Mouse (Mus musculus) limb, embryonic 14.5 days (tissue): ENCODE results near the gene Nfs1. TPM values are rescaled to one million over a fixed set of nuclear protein-coding genes. Genes with fewer than 3 reads are reported as not detected.
"Not testable (repeated sequence)": the region's sequence is repeated elsewhere in the genome, so short reads cannot be mapped to it uniquely, and the experiment has no call there.

Source experiments
- ATAC-seq: fragments of 200-750 bp; cut with Nextera tagmentation; 2 replicates; pipeline ENCODE4 v1.8.0; 2017; ENCODE audit warnings: low read depth, moderate number of reproducible peaks, moderate TSS enrichment; ENCODE audit not compliant: low FRiP score
- DNase-seq: peaks from one replicate; pipeline ENCODE4 v3.0.0-alpha.2; 2015; ENCODE audit warnings: low spot score
- H3K27ac ChIP-seq: fragments of 300-500 bp; sonication (generic); replicated peaks from 2 replicates; pipeline ENCODE4 v1.5.1; 2014; ENCODE audit warnings: low read depth, mild to moderate bottlenecking, low read length, moderate library complexity, mixed read lengths
- H3K27me3 ChIP-seq: fragments of 300-500 bp; sonication (generic); 2 replicates; pipeline ENCODE4 v1.6.1; 2014; ENCODE audit warnings: low read length, mixed read lengths; ENCODE audit not compliant: control insufficient read depth, insufficient read depth
- H3K36me3 ChIP-seq: fragments of 300-500 bp; sonication (generic); 2 replicates; pipeline ENCODE4 v1.6.1; 2014; ENCODE audit warnings: mild to moderate bottlenecking, low read length, moderate library complexity, mixed read lengths; ENCODE audit not compliant: control insufficient read depth, insufficient read depth
- H3K4me1 ChIP-seq: fragments of 300-500 bp; sonication (generic); 2 replicates; pipeline ENCODE4 v1.6.1; 2014; ENCODE audit warnings: antibody characterized with exemption, low read length, mixed read lengths; ENCODE audit not compliant: control insufficient read depth, insufficient read depth
- H3K4me2 ChIP-seq: fragments of 300-500 bp; sonication (generic); replicated peaks from 2 replicates; pipeline ENCODE4 v1.6.1; 2014; ENCODE audit warnings: low read depth, mild to moderate bottlenecking, low read length, moderate library complexity; ENCODE audit not compliant: severe bottlenecking
- H3K4me3 ChIP-seq: fragments of 300-500 bp; sonication (generic); replicated peaks from 2 replicates; pipeline ENCODE4 v1.5.1; 2014; ENCODE audit warnings: low read length
- H3K9ac ChIP-seq: fragments of 300-500 bp; sonication (generic); 2 replicates; pipeline ENCODE4 v1.6.1; 2014; ENCODE audit warnings: mild to moderate bottlenecking, low read depth, low read length, moderate library complexity; ENCODE audit not compliant: severe bottlenecking
- H3K9me3 ChIP-seq: fragments of 300-500 bp; sonication (generic); 2 replicates; pipeline ENCODE4 v1.6.1; 2016; ENCODE audit warnings: low read length; ENCODE audit not compliant: control insufficient read depth
- POLR2A ChIP-seq: fragments of 200-500 bp; IDR thresholded peaks from 2 replicates; pipeline ENCODE4 v1.8.0; 2012; ENCODE audit warnings: inconsistent platforms, mild to moderate bottlenecking, moderate library complexity, borderline replicate concordance; ENCODE audit not compliant: insufficient read depth, insufficient read length; ENCODE audit errors: extremely low read depth
- WGBS: fragments of 180-500 bp; shearing (Covaris S2); extraction: QIAGEN DNeasy Blood & Tissue Kit; methylation state at CpG from one replicate; pipeline ENCODE4 v1.1.7; 2014; 5-methylcytosine and 5-hydroxymethylcytosine counted together
- polyA plus RNA-seq, 2 experiments: library from polyadenylated mRNA; depleted of rRNA in 1 of 2; stranded (reverse) in 1 of 2; unstranded in 1 of 2; fragments of >200 nt; fragmentation: Nextera tagmentation in 1 of 2; extraction: Ambion mirVana in 1 of 2; gene quantifications; 2 replicates each; pipeline versions ENCODE4 v1.2.1 to v1.2.3; 2012 to 2014

Gene Nfs1
- 36.6 and 36.8 TPM in 2 replicates for polyA plus RNA-seq (2012; rRNA removed)
- 36.6 and 39.0 TPM in 2 replicates for polyA plus RNA-seq (2014; fragmentation: Nextera tagmentation; extraction: Ambion mirVana)

DNA sequence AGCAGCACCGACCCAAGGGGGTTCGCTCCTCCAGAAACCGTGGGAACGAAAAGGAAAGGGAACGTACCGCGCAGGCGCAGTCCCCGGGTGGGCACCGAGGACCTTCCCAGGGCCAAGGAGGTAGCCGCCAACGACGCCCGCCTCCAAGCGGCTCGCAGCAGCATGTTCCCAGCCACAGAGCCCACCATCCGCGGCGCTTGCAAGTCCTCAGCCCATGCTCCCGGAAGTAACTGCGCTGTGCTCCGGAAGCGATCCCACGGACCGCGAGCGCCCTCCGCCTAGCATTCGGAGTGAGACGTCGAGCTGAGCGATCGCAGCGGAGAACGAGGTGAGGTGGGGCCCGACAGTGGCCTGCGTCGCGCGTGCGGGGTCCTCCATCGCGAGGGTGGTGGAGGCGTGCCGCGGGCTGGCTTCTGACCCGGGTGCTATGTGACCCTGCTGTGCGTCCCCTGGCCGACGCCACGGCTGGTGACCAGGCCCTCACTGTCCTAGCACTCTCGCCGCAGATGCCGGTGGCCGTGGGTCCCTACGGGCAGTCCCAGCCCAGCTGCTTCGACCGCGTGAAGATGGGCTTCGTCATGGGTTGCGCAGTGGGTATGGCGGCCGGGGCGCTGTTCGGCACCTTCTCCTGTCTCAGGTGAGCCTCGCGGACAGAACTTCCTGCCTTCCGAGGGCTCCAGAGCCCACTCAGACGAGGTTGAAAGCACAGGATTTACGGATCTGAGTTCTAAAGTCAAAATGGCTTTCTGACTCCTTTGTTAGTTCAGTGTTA lies at the start of gene Nfs1, which contains the start of gene Romo1:
TSS of gene Nfs1 (minus strand) at position 234 of the 772 bp plus-strand sequence.
TSS of gene Romo1 (plus strand) at position 87 of the 772 bp plus-strand sequence.
- DNase-seq = peak; percentile 94
- Histone ChIP-seq H3K9me3 (no peaks in the 10 kb centered on the region), H3K4me1 (peaks cover 6% of the 10 kb centered on the region; the same call in 1 of the 2 replicates)

DNA sequence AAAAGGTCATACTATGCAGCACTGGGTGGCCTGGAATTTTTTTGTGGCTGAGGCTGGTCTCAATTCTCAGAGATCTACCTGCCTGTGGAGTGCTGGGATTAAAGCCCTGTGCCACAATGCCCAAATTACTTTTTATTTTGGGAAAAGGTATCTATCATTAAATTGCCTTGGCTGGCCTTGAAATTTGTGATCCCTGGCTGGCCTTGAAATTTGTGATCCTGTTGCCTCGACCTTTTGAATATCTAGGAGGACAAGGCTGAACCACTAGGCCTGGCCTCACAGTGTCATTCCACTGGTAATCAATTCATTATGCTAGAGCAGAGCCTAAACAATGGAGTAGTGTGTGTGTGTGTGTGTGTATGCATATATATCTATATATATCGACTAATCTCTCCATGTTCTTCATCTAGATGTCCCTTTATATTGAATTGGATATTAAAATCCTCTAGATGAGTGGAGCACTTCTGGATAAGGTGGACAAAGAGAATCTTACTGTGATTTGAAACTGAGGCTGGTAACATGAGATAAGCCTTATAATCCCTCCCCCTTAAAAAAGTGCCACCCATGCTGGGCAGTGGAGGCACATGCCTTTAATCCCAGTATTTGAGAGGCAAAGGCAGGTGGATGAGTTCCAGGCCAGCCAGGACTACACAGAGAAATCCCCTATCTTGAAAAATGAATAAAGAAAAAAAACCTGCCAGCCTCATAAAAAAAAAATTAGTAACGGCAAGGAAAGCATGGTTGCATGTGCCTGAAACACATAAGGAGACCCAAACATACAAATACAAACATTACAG lies 49.3 kb upstream of the Nfs1 start:
- Histone ChIP-seq H3K36me3 (no peaks in the 10 kb centered on the region), H3K9me3 (no peaks in the 10 kb centered on the region), H3K4me2 (no peak overlapping the region), H3K4me3 (no peak overlapping the region), H3K27ac (no peak overlapping the region), H3K27me3 (no peaks in the 10 kb centered on the region), H3K4me1 (peaks cover 9% of the 10 kb centered on the region; the same call in 1 of the 2 replicates), H3K9ac (no peak overlapping the region)
- ATAC-seq (no peak), DNase-seq (no peak)
- no peak for TF ChIP-seq POLR2A
- WGBS = 63% methylated on average over 3 of the region's 3 CpGs

More for the DNA sequence above, at the start of gene Nfs1, which contains the start of gene Romo1:
- H3K27me3 ChIP-seq = no peaks in the 10 kb centered on the region
- H3K27ac ChIP-seq = peak within 1 kb of the TSS; percentile 92
- TF ChIP-seq POLR2A = peak; percentile 88; the same call in 1 of the 2 replicates
- peak; percentile 95 for ATAC-seq
- peaks cover 32% of the 10 kb centered on the region for H3K36me3 ChIP-seq
- peak within 1 kb of the TSS; percentile 87 for H3K4me3 ChIP-seq
- H3K4me2 ChIP-seq = peak within 1 kb of the TSS; percentile 81
- peak within 1 kb of the TSS; percentile 91 for H3K9ac ChIP-seq
- under 1% methylated on average over 53 of the region's 70 CpGs for WGBS

DNA sequence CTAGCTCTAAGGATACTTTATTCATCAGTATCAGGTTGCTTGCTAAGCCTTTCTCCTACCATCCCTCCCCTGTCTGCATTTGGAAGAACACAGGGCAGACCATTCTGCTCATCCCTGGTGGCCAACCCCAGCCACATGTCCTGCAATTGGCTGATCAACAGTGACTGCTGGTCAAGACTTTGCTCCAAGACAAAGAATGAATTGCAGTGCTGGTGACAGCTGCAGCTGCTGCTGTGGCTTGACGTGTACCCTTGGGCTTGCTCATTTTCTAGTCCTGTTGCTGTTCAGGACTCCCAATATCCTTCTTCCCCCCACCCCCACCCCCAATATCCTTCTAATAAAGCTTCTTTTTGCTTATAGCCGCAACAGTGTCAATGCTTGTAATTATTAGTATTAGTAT lies 48.1 kb upstream of the Nfs1 start:
- Histone ChIP-seq H3K4me1 (peaks cover 3% of the 10 kb centered on the region; the same call in 1 of the 2 replicates), H3K4me2 (no peak overlapping the region), H3K9ac (no peak overlapping the region), H3K27me3 (no peaks in the 10 kb centered on the region), H3K9me3 (no peaks in the 10 kb centered on the region), H3K27ac (no peak overlapping the region), H3K4me3 (no peak overlapping the region), H3K36me3 (no peaks in the 10 kb centered on the region)
- no peak for DNase-seq
- no peak for ATAC-seq
- WGBS = 84% methylated on average over 2 of the region's 2 CpGs
- TF ChIP-seq POLR2A = no peak

DNA sequence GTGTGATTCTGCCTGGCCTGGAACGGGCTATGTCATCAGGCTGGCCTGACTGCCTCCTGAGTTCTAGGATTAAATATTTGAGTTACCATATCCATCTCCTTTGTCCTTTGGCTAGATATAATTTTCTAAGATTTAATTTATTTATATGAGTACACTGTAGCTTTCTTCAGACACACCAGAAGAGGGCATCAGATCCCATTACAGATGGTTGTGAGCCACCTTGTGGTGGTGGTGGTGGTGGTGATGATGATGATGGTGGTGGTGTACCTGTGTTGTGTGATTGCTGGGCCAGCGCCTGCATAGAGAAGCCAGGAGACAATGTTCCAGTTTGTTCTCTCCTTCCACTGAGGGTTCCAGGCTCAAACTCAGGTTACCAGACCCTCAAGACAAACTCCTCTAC lies 47.6 kb upstream of the Nfs1 start:
- H3K4me3 ChIP-seq = no peak overlapping the region
- H3K4me1 ChIP-seq = peaks cover 3% of the 10 kb centered on the region; the same call in 1 of the 2 replicates
- ATAC-seq = no peak
- no peak overlapping the region for H3K4me2 ChIP-seq
- no peak for DNase-seq
- H3K27ac ChIP-seq = no peak overlapping the region
- no peak overlapping the region for H3K9ac ChIP-seq
- no peak for TF ChIP-seq POLR2A
- 87% methylated on average over 2 of the region's 2 CpGs for WGBS
- H3K27me3 ChIP-seq = no peaks in the 10 kb centered on the region
- no peaks in the 10 kb centered on the region for H3K36me3 ChIP-seq
- no peaks in the 10 kb centered on the region for H3K9me3 ChIP-seq

DNA sequence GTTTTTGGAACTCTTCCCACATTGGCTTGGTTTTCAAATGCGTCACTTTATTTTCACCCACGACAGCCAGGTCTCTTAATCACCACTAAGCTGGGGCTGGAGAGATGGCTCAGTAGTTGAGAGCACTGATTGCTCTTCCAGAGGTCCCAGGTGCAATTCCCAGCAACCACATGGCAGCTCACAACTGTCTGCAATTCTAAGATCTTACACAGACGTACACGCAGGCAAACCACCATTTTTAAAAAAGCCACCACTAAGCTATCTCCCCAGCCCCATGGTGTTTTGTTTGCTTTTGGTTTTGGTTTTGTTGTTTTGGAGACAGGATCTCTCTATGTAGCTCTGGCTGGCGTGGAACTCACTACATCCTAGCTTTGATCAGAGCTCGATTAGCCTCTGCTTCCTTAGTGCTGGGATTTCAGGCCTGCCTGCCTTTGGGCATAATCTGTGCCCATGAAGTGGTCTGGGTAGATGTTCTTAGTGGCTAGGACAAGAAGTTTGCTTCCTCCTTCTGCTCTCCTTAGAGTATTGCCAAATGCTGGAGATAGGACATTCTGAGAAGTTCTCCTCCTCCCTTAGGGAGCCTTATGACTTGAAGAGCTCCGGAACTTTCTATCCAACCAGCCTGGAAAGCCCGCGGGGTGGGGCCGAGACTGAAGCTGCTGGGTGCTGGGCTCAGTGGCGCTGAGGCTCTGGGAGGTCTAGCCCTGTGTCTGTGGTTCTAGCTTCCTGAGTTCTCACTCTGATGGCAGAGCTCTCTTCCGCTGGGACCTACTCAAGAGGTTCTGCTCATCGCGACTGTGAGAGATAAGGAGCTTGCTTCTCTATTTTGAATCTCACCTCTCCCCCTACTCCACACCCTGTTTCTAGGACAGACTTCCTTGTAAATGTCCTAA lies 46.3 kb upstream of the Nfs1 start:
- TF ChIP-seq POLR2A = no peak
- H3K4me1 ChIP-seq = no peaks in the 10 kb centered on the region
- H3K27ac ChIP-seq = no peak overlapping the region
- H3K9ac ChIP-seq = no peak overlapping the region
- ATAC-seq (no peak), DNase-seq (no peak)
- WGBS = 78% methylated on average over 14 of the region's 14 CpGs
- H3K4me2 ChIP-seq = no peak overlapping the region
- H3K9me3 ChIP-seq = no peaks in the 10 kb centered on the region
- H3K27me3 ChIP-seq = no peaks in the 10 kb centered on the region
- no peak overlapping the region for H3K4me3 ChIP-seq
- no peaks in the 10 kb centered on the region for H3K36me3 ChIP-seq

DNA sequence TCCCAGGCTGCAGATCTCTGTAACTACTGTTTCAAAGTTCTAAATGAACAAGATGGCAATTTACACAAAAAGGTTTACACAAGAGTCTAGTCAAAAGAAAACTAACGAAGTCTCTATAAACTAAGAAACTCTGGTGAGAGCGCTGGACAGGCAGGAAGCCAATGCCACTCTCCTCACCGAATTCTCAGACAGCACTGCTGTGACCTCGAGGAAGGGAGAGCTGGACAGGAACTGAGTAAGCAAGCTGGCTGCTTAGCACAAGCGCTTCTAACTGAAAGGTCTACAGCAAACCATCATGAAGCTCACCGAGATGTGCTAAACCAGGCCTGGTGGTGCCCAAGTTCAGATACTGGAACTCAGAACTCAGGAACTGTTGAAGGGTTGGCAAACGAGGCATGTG lies 45.3 kb upstream of the Nfs1 start:
- not testable (repeated sequence) for H3K36me3 ChIP-seq, H3K4me2 ChIP-seq, H3K9me3 ChIP-seq, H3K4me1 ChIP-seq, DNase-seq, H3K4me3 ChIP-seq, ATAC-seq, H3K27ac ChIP-seq, H3K9ac ChIP-seq, H3K27me3 ChIP-seq
- 77% methylated on average over 7 of the region's 7 CpGs for WGBS
